Mouse (Mus musculus) neural tube, embryonic 13.5 days (tissue): ENCODE results near the gene Spib. TPM values are rescaled to one million over a fixed set of nuclear protein-coding genes. Genes with fewer than 3 reads are reported as not detected.

ENCODE experiments used
- ATAC-seq: fragments of 200-750 bp; cut with Nextera tagmentation; 2 replicates; pipeline ENCODE4 v1.8.0; 2017; ENCODE audit warnings: low read depth, mild to moderate bottlenecking, moderate TSS enrichment, moderate library complexity
- H3K27ac ChIP-seq: fragments of 300-500 bp; sonication (generic); replicated peaks from 2 replicates; pipeline ENCODE4 v1.5.1; 2015; ENCODE audit warnings: moderate library complexity, mild to moderate bottlenecking, inconsistent platforms
- H3K27me3 ChIP-seq: fragments of 300-500 bp; sonication (generic); 2 replicates; pipeline ENCODE4 v1.6.1; 2015; ENCODE audit warnings: mild to moderate bottlenecking, inconsistent platforms
- H3K36me3 ChIP-seq: fragments of 300-500 bp; sonication (generic); 2 replicates; pipeline ENCODE4 v1.6.1; 2015; ENCODE audit warnings: mild to moderate bottlenecking, inconsistent platforms
- H3K4me1 ChIP-seq: fragments of 300-500 bp; sonication (generic); replicated peaks from 2 replicates; pipeline ENCODE4 v1.6.1; 2015; ENCODE audit warnings: inconsistent platforms
- H3K4me2 ChIP-seq: fragments of 300-500 bp; sonication (generic); 2 replicates; pipeline ENCODE4 v1.6.1; 2015; ENCODE audit warnings: inconsistent platforms, mild to moderate bottlenecking, moderate library complexity
- H3K4me3 ChIP-seq: fragments of 300-500 bp; sonication (generic); 2 replicates; pipeline ENCODE4 v1.5.1; 2015; ENCODE audit warnings: mild to moderate bottlenecking, inconsistent platforms
- H3K9ac ChIP-seq: fragments of 300-500 bp; sonication (generic); 2 replicates; pipeline ENCODE4 v1.6.1; 2015; ENCODE audit warnings: moderate library complexity, mild to moderate bottlenecking, inconsistent platforms
- H3K9me3 ChIP-seq: fragments of 300-500 bp; sonication (generic); 2 replicates; pipeline ENCODE4 v1.6.1; 2016; ENCODE audit warnings: inconsistent platforms
- WGBS: fragments of 180-500 bp; shearing (Covaris S2); methylation state at CpG from one replicate; pipeline ENCODE4 v1.1.7; 2015; 5-methylcytosine and 5-hydroxymethylcytosine counted together
- polyA plus RNA-seq: library from polyadenylated mRNA; unstranded; fragments of >200 nt; fragmentation: Nextera tagmentation; extraction: Ambion mirVana; gene quantifications from 2 replicates; pipeline ENCODE4 v1.2.1, GENCODE M21; 2015

Spib gene
- polyA plus RNA-seq, 1 experiment from 2014 or later: 0.13 TPM

DNA sequence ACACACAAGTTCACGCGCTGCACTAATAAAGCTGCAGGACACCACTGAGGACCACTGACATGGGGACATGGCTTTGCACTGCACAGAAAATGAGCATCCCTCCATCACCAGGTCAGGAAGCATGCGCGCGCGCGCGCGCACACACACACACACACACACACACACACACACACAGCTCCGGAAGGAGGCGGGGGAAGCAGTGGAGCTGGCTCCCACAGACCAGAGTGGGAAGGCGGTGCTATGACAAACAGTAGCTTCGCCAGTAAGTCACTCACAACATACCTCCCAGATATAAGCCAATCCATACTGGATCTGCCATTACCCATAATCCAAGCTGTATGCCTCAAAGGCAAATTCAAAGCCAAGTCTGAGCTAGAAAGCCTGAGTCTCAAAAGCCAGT lies 15.2 kb upstream of the Spib start:
- H3K9me3 ChIP-seq: no peaks in the 10 kb centered on the region
- H3K4me2 ChIP-seq: peak overlapping the region; percentile 94; the same call in 1 of the 2 replicates
- H3K4me1 ChIP-seq: peaks cover 15% of the 10 kb centered on the region
- peak overlapping the region; percentile 74 for H3K9ac ChIP-seq
- 93% methylated on average over 13 of the region's 13 CpGs for WGBS
- ATAC-seq: no peak
- H3K36me3 ChIP-seq: peaks cover 33% of the 10 kb centered on the region
- H3K27ac ChIP-seq: no peak overlapping the region
- H3K27me3 ChIP-seq: no peaks in the 10 kb centered on the region
- 0 out of 2 replicates have a peak overlapping the region, but pooled peaks have one; percentile 57 for H3K4me3 ChIP-seq

DNA sequence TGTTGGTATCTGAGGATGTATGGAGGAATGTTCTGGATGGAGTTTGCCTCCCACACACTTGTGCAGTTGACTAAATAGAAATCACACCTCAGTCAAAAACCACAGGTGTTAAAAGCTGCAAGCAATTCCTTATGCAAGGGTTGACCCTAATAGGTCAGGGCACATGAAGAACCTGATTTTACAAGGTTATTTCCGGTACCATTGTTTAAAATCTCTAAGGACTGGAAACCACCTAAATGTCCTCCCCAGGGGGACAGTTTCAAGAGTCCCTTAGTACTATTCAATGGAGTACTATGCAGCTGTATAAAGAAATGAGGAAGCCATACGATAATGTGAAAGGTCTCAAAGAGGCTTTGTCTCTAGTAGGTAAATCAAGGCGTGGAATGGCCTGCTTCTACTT lies 14.4 kb upstream of the Spib start:
- no peak overlapping the region for H3K9ac ChIP-seq
- H3K4me2 ChIP-seq: no peak overlapping the region
- H3K36me3 ChIP-seq: peaks cover 33% of the 10 kb centered on the region
- H3K4me1 ChIP-seq: peaks cover 15% of the 10 kb centered on the region
- no peaks in the 10 kb centered on the region for H3K9me3 ChIP-seq
- H3K27me3 ChIP-seq: no peaks in the 10 kb centered on the region
- 95% methylated on average over 3 of the region's 3 CpGs for WGBS
- ATAC-seq: no peak
- H3K4me3 ChIP-seq: no peak overlapping the region
- H3K27ac ChIP-seq: no peak overlapping the region

DNA sequence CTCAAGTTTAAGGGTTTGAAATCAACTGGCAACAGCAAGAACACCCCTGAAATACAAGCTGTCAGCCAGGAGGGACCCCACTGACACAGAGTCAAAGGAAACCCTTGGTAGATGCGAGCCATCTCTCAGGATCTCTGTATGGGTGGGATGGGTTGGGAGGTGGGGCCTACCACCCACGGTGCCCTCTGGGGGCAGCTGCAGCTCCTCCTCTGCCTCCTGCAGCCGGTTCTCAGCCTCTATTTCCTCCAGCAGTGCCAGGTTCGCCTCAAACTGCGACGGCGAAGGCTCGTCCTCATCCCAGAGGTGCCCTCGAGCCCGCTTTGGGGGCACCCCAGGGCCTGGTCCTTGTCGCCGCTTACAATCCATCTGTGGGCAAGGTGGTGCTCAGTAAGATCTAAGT lies 11.2 kb upstream of the Spib start:
- no peak for ATAC-seq

DNA sequence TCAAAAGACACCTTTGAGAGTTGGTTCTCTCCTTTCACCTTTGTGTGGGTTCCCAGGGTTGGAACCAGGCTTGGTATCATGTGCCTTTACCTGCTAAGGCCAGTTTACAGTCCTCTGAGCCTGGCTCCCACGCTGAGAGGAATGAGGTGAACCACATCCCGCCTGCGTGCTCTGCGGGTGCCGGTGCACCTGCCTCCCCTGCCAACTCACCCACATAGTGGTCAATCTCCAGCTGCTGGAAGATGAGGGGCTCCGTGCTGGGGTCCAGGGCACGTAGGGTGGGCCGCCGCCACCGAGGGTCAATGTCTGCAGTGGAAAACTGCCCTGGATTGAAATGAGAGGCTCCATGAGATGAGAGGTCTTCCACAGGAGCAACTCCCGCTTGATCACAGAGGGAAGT lies 10.7 kb upstream of the Spib start:
- Histone ChIP-seq H3K4me2 (no peak overlapping the region), H3K27me3 (no peaks in the 10 kb centered on the region), H3K27ac (no peak overlapping the region), H3K4me1 (peaks cover 5% of the 10 kb centered on the region), H3K9ac (no peak overlapping the region), H3K9me3 (no peaks in the 10 kb centered on the region), H3K4me3 (no peak overlapping the region), H3K36me3 (peaks cover 45% of the 10 kb centered on the region)
- WGBS: 96% methylated on average over 11 of the region's 11 CpGs
- ATAC-seq: no peak

More for the DNA sequence above, 11.2 kb upstream of the Spib start:
- H3K27ac ChIP-seq: no peak overlapping the region
- H3K4me3 ChIP-seq: no peak overlapping the region
- peaks cover 11% of the 10 kb centered on the region for H3K4me1 ChIP-seq
- H3K9me3 ChIP-seq: no peaks in the 10 kb centered on the region
- H3K36me3 ChIP-seq: peaks cover 43% of the 10 kb centered on the region
- no peak overlapping the region for H3K4me2 ChIP-seq
- WGBS: 83% methylated on average over 12 of the region's 12 CpGs
- no peak overlapping the region for H3K9ac ChIP-seq
- no peaks in the 10 kb centered on the region for H3K27me3 ChIP-seq

DNA sequence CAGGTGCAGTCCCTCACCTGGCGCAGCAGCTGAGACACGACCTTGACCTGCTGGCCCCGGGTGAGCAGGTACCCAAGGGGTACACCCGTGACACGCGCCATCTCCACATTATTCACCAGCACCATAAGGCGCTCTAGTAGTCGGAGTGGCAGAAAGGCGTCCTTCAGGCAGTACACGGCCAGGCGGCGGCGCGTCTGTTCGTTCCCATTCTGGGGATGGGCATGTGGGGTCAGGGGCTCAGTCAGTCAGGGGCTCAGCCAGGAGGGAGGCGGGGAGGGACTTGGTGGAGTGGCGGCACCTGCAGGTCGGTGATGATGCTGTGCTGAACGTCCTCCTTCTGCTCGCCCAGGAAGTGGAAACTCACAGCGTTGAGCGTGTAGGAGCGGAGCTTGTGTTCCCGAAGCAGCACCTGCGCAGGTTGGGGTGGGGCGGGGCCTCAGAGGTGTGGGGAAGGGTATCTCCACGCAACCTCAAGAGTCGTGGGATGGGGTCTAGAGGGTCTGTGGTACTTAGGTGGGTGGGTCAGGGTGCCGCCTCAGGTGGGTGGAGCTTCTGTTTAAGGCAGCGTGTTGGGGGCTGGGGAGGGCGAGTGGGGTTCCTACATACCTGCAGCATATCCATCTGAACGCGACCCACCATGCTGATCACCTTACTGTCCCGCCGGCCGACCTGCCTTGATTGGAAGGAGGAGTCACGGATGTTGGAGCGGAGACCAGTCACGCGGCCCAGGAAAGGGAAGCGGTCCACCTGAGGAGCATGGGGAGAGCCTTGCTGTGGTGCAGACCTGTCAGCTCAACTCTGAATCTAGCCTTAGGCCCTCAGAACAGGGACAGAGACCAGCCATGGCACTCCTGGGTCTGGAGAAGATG lies 7.1 kb upstream of the Spib start:
- Histone ChIP-seq H3K27ac (no peak overlapping the region), H3K4me1 (no peaks in the 10 kb centered on the region), H3K36me3 (peaks cover 75% of the 10 kb centered on the region), H3K9me3 (no peaks in the 10 kb centered on the region), H3K4me3 (no peak overlapping the region), H3K9ac (no peak overlapping the region), H3K4me2 (no peak overlapping the region), H3K27me3 (no peaks in the 10 kb centered on the region)
- no peak for ATAC-seq
- 92% methylated on average over 41 of the region's 41 CpGs for WGBS

DNA sequence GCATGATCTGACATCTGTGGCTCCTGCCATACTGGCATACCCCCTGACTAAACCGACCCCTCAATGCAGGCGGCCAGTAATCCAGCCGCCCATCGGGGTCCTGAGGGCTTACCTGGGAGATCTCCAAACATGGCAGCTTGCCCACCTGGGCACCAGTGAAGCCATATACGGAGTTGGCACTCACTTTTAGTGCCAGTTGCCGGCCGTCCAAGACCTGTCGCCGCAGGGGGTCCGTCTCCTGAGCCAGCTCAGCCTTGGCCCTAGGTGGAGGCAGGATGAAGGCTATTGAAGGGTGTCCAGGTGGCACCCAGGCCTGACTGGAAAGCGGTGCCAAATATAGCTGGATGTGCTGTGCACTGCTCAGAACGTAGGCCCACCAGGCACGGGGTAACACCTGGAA lies 5.6 kb upstream of the Spib start:
- H3K4me2 ChIP-seq: no peak overlapping the region
- ATAC-seq: no peak
- 93% methylated on average over 13 of the region's 13 CpGs for WGBS
- H3K36me3 ChIP-seq: peaks cover 77% of the 10 kb centered on the region
- no peak overlapping the region for H3K9ac ChIP-seq
- no peaks in the 10 kb centered on the region for H3K9me3 ChIP-seq
- no peak overlapping the region for H3K27ac ChIP-seq
- H3K4me1 ChIP-seq: no peaks in the 10 kb centered on the region
- H3K27me3 ChIP-seq: no peaks in the 10 kb centered on the region
- H3K4me3 ChIP-seq: no peak overlapping the region

DNA sequence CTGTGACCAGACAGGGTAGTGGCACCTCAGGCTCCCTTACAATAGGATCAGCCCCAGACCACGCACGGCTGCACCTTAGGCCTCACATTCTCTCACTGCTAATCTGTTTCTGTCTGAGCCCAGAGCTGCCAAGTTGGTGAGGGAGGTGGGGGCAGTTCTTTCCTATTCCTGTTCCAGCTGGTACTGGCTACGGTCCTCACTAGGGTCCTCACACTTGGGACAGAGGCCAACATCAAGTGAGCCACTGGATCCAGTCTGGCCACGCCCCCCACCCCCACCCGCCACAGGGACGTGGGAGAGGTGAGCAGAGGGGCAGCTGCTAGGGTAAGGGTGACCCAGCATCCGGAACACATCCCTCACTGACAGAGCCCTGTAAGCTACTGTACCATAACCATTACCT lies 5.1 kb upstream of the Spib start:
- no peak overlapping the region for H3K4me3 ChIP-seq
- peaks cover 73% of the 10 kb centered on the region for H3K36me3 ChIP-seq
- H3K9me3 ChIP-seq: no peaks in the 10 kb centered on the region
- no peak for ATAC-seq
- H3K4me2 ChIP-seq: no peak overlapping the region
- H3K9ac ChIP-seq: no peak overlapping the region
- 92% methylated on average over 7 of the region's 7 CpGs for WGBS
- H3K27ac ChIP-seq: no peak overlapping the region
- H3K4me1 ChIP-seq: no peaks in the 10 kb centered on the region
- no peaks in the 10 kb centered on the region for H3K27me3 ChIP-seq

DNA sequence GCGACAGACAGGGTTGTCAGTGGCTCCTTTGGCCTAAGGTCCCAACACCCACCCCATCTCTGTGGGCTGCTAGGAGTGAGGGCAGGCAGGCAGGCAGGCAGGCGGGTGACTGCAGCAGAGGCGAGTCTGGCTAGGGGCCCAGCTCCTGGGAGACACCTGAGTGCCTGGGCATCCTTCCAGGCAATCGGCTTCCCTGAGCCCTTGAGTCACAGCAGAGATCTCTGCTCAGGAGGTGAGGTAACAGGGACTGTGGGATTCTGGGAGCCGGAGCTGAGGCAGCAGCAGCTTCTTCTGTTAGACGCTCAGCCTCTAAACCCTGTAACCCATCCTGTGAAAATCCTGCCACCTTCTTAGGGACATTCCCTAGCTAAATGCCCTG lies 4.7 kb upstream of the Spib start:
- no peak for ATAC-seq
- no peak overlapping the region for H3K4me3 ChIP-seq
- H3K4me2 ChIP-seq: no peak overlapping the region
- H3K27ac ChIP-seq: no peak overlapping the region
- no peak overlapping the region for H3K9ac ChIP-seq
- WGBS: 94% methylated on average over 6 of the region's 6 CpGs
- H3K9me3 ChIP-seq: no peaks in the 10 kb centered on the region
- no peaks in the 10 kb centered on the region for H3K27me3 ChIP-seq
- H3K36me3 ChIP-seq: peaks cover 68% of the 10 kb centered on the region
- H3K4me1 ChIP-seq: no peaks in the 10 kb centered on the region

DNA sequence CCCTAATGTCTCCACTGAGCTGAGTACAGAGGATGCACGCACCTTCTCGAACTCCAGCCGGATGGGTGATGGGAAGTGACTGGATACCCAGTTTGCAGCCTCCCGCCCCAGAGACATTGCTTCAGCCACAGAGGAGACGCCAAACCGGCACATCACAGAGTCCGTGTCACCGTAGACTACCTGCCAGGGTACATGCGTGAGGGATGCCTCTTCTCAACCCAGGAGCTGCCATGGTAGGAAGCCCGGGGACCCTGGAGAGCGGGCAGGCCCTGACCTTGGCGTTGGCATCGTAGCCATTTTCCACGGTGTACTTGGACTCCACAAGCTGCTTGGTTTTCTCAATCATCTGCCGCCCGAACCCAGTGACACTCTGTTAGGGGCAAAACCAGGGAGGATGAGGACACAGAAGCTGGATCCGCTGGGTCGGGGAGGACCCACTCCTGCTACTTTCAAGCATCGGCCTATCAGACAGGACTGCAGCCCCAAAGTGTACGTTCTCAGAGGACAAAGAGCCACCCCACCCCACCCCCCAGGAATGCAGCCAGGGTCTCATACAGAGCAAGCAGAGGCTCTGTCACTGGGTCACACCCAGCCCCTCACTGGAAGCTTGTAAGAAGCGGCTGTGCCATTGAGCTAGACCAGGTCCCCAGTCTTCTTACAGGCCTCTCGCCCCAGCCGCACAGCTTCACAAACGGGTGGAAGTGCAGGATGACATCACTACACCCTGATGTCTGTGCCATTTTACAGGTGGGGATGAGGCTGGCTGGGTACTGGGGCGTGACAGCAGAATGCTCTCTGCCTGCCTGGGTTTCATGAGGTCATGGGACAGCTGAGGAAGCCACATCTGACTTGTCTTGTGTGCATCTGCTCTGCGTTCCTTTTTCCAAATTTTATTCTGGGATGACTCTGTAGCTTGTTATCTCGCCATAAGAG lies 4.1 kb upstream of the Spib start:
- no peak overlapping the region for H3K4me2 ChIP-seq
- 94% methylated on average over 27 of the region's 27 CpGs for WGBS
- no peaks in the 10 kb centered on the region for H3K9me3 ChIP-seq
- H3K27me3 ChIP-seq: no peaks in the 10 kb centered on the region; the same call in 1 of the 2 replicates
- H3K4me1 ChIP-seq: no peaks in the 10 kb centered on the region
- H3K27ac ChIP-seq: no peak overlapping the region
- no peak overlapping the region for H3K4me3 ChIP-seq
- H3K36me3 ChIP-seq: peaks cover 62% of the 10 kb centered on the region
- ATAC-seq: no peak
- no peak overlapping the region for H3K9ac ChIP-seq

DNA sequence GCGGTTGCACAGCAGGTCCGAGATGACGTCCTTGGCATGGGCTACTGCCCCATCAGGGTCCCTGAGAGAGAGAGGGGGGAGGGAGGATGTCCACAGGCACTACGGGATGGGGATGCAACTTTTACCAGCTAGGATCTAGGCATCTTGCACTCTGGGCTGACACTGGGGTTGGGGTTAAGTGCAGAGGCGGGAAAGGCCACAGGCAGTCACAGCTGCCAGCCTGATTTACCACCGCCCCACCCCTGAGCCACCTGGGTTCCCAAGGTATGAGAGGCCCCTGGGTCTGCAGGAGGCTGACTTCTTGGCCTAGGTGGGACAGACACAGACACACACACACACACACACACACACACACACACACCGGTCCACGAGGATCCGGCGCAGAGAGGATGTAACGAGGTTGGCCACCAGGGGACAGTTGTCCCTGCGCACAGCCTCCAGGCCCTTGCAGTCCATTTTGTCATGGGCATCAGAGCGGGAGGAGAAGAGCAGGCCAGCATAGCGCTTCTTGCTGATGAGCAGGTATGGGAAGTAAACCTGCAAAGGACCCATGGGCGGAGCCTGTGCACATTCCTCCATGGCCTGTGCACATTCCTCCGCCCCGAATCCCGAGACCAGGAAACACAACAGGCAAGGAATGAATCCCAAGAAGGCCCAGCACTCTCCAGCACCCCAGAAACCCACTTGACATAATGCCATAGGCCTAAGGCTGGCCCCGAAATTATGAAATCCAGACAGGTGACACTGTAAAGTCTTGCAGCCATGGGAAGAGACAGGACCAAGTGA lies 3.0 kb upstream of the Spib start:
- Histone ChIP-seq H3K9me3 (no peaks in the 10 kb centered on the region), H3K36me3 (peaks cover 51% of the 10 kb centered on the region), H3K4me2 (no peak overlapping the region), H3K9ac (no peak overlapping the region), H3K27ac (no peak overlapping the region), H3K4me3 (no peak overlapping the region), H3K27me3 (peaks cover 5% of the 10 kb centered on the region), H3K4me1 (no peaks in the 10 kb centered on the region)
- ATAC-seq: no peak
- 90% methylated on average over 19 of the region's 19 CpGs for WGBS

DNA sequence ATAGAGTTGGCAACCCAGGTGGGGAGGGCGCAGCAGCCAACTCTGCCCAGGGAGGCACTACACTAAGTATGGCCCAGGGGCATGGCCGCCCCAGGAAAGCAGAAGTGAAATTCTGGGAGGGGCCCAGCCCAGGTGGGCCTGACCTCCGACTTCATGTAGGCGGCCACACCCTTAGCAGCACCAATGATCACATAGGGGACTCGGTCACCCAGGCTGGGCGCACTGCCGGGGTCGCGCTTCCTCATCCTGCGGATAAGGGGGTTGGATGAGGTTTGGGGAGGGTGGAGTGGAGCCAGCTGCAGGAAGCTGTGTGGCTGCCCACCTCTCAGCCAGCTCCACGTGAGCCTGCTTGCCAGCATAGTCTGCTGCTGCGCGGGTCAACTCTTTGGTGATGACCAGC lies 2.4 kb upstream of the Spib start:
- H3K9me3 ChIP-seq: no peaks in the 10 kb centered on the region
- 89% methylated on average over 13 of the region's 13 CpGs for whole genome bisulfite sequencing
- ATAC-seq: no peak
- no peak overlapping the region for H3K27ac ChIP-seq
- peaks cover 45% of the 10 kb centered on the region for H3K36me3 ChIP-seq
- H3K4me2 ChIP-seq: no peak overlapping the region
- H3K4me1 ChIP-seq: no peaks in the 10 kb centered on the region
- no peak overlapping the region for H3K9ac ChIP-seq
- H3K4me3 ChIP-seq: no peak overlapping the region
- H3K27me3 ChIP-seq: peaks cover 11% of the 10 kb centered on the region

DNA sequence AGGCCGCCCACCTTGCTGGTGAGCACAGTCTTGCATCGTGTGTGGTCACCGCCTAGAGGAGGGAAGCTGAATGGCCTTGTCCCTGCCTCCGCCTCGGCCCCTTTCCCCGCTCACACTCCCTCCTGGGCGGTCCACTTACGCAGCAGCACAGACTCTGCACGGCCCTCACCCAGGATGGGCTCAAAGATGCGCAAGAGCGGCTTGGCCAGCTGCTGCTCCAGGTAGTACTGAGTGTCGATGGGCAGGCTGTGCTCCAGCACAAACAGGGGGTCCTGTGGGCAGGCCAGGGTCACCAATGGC lies 1.8 kb upstream of the Spib start:
- no peak overlapping the region for H3K27ac ChIP-seq
- H3K36me3 ChIP-seq: peaks cover 39% of the 10 kb centered on the region
- peaks cover 16% of the 10 kb centered on the region for H3K27me3 ChIP-seq
- no peak for ATAC-seq
- H3K4me2 ChIP-seq: no peak overlapping the region
- H3K4me1 ChIP-seq: no peaks in the 10 kb centered on the region
- WGBS: 77% methylated on average over 12 of the region's 12 CpGs
- no peak overlapping the region for H3K9ac ChIP-seq
- no peaks in the 10 kb centered on the region for H3K9me3 ChIP-seq
- H3K4me3 ChIP-seq: no peak overlapping the region
